Mouse (Mus musculus): ENCODE results near the gene Rtf1.

Rtf1 gene

GRCm38 (mm10) chr2:119767246-119767645 lies 92.4 kb downstream of the Rtf1 start:
- no peak for DNase-seq (ENCODE audit: low spot score in 2 of 2)

Data from spleen, postnatal 10 days (tissue).